Mouse (Mus musculus) forebrain, postnatal 0 days (tissue): ENCODE measurements around the gene Rcsd1. TPM values are rescaled to one million over a fixed set of nuclear protein-coding genes. Genes with fewer than 3 reads are reported as not detected.

Experiments used
- ATAC-seq: fragments of 200-750 bp; cut with Nextera tagmentation; 2 replicates; pipeline ENCODE4 v1.8.0; 2017; ENCODE audit warnings: mild to moderate bottlenecking, moderate library complexity
- DNase-seq: peaks from one replicate; pipeline ENCODE4 v3.0.0-alpha.2; 2015
- H3K27ac ChIP-seq: fragments of 300-500 bp; sonication (generic); 2 replicates; pipeline ENCODE4 v1.5.1; 2014; ENCODE audit warnings: low read depth, mild to moderate bottlenecking, antibody characterized with exemption, low read length, moderate library complexity, mixed read lengths
- H3K27me3 ChIP-seq: fragments of 300-500 bp; sonication (generic); 2 replicates; pipeline ENCODE4 v1.6.1; 2014; ENCODE audit warnings: mild to moderate bottlenecking, low read length, mixed read lengths; ENCODE audit not compliant: insufficient read depth
- H3K36me3 ChIP-seq: fragments of 300-500 bp; sonication (generic); 2 replicates; pipeline ENCODE4 v1.6.1; 2014; ENCODE audit warnings: mild to moderate bottlenecking, moderate library complexity; ENCODE audit not compliant: insufficient read depth
- H3K4me1 ChIP-seq: fragments of 300-500 bp; sonication (generic); 2 replicates; pipeline ENCODE4 v1.6.1; 2014; ENCODE audit warnings: antibody characterized with exemption; ENCODE audit not compliant: insufficient read depth
- H3K4me2 ChIP-seq: fragments of 300-500 bp; sonication (generic); 2 replicates; pipeline ENCODE4 v1.6.1; 2014; ENCODE audit warnings: low read depth, mild to moderate bottlenecking, moderate library complexity
- H3K4me3 ChIP-seq: fragments of 300-500 bp; sonication (generic); 2 replicates; pipeline ENCODE4 v1.5.1; 2014; ENCODE audit warnings: low read depth, low read length, mixed read lengths
- H3K9ac ChIP-seq: fragments of 300-500 bp; sonication (generic); 2 replicates; pipeline ENCODE4 v1.6.1; 2014; ENCODE audit warnings: mild to moderate bottlenecking
- H3K9me3 ChIP-seq: fragments of 300-500 bp; sonication (generic); 2 replicates; pipeline ENCODE4 v1.6.1; 2016; ENCODE audit warnings: low read length
- CTCF ChIP-seq: sonication (generic); IDR thresholded peaks from 2 replicates; pipeline ENCODE4 v1.5.1; 2016; ENCODE audit warnings: antibody characterized with exemption, control low read depth, low read depth
- WGBS: fragments of 180-500 bp; shearing (Covaris S2); extraction: QIAGEN DNeasy Blood & Tissue Kit; methylation state at CpG from one replicate; pipeline ENCODE4 v1.1.7; 2014; 5-methylcytosine and 5-hydroxymethylcytosine counted together
- polyA plus RNA-seq: library from polyadenylated mRNA; unstranded; fragments of >200 nt; fragmentation: Nextera tagmentation; extraction: Ambion mirVana; gene quantifications from 2 replicates; pipeline ENCODE4 v1.2.1, GENCODE M21; 2015
- total RNA-seq: library from RNA; depleted of rRNA; stranded (reverse); fragments of >200 nt; gene quantifications from 2 replicates; pipeline ENCODE4 v1.2.3, GENCODE M21; 2014

Rcsd1 gene
- total and polyA plus RNA-seq, 2 experiments from 2014 or later, result 7.5 to 8.0 TPM

- H3K4me2 ChIP-seq, result peak overlapping the region; percentile 62
- peak; percentile 95 for DNase-seq
- no peaks in the 10 kb centered on the region for H3K36me3 ChIP-seq
- H3K27ac ChIP-seq, result peak overlapping the region; percentile 99
- peak; percentile 82 for ATAC-seq
- H3K4me3 ChIP-seq, result peak overlapping the region; percentile 91
- no peaks in the 10 kb centered on the region for H3K27me3 ChIP-seq
- no peak for TF ChIP-seq CTCF
- no peaks in the 10 kb centered on the region; the same call in 1 of the 2 replicates for H3K4me1 ChIP-seq
- WGBS, result 1% methylated on average over 75 of the region's 75 CpGs
- H3K9me3 ChIP-seq, result no peaks in the 10 kb centered on the region
- peak overlapping the region; percentile 98 for H3K9ac ChIP-seq
Observed at GRCm38 (mm10) chr1:165641786-165642771, 67.5 kb downstream of the Rcsd1 start.

GRCm38 (mm10) chr1:165641271-165641771 lies 68.2 kb downstream of the Rcsd1 start:
- peak; percentile 82 for TF ChIP-seq CTCF
- peak overlapping the region; percentile 91 for H3K4me3 ChIP-seq
- DNase-seq (peak; percentile 95), ATAC-seq (peak; percentile 75)
- no peaks in the 10 kb centered on the region; the same call in 1 of the 2 replicates for H3K4me1 ChIP-seq
- H3K27me3 ChIP-seq, result no peaks in the 10 kb centered on the region
- H3K36me3 ChIP-seq, result no peaks in the 10 kb centered on the region
- H3K9me3 ChIP-seq, result no peaks in the 10 kb centered on the region
- no peak overlapping the region; the same call in 1 of the 2 replicates for H3K27ac ChIP-seq
- 3% methylated on average over 16 of the region's 16 CpGs for WGBS
- peak overlapping the region; percentile 50 for H3K4me2 ChIP-seq
- H3K9ac ChIP-seq, result peak overlapping the region; percentile 98

- Histone ChIP-seq H3K4me2 (no peak overlapping the region), H3K27ac (no peak overlapping the region), H3K9me3 (no peaks in the 10 kb centered on the region), H3K4me1 (peaks cover 3% of the 10 kb centered on the region; the same call in 1 of the 2 replicates), H3K4me3 (no peak overlapping the region), H3K27me3 (no peaks in the 10 kb centered on the region), H3K9ac (no peak overlapping the region), H3K36me3 (no peaks in the 10 kb centered on the region)
- DNase-seq, result no peak
- no peak for TF ChIP-seq CTCF
- no peak for ATAC-seq
- WGBS, result 88% methylated on average over 8 of the region's 8 CpGs
Observed at GRCm38 (mm10) chr1:165636289-165636688, 73.3 kb downstream of the Rcsd1 start.

- WGBS, result 26% methylated on average over 17 of the region's 17 CpGs
- no peaks in the 10 kb centered on the region for H3K9me3 ChIP-seq
- no peaks in the 10 kb centered on the region for H3K27me3 ChIP-seq
- no peak for DNase-seq
- H3K27ac ChIP-seq, result no peak overlapping the region
- peak overlapping the region; percentile 90 for H3K4me3 ChIP-seq
- H3K4me2 ChIP-seq, result peak overlapping the region; percentile 80
- ATAC-seq, result no peak; the same call in 1 of the 2 replicates
- no peaks in the 10 kb centered on the region for H3K36me3 ChIP-seq
- peaks cover 3% of the 10 kb centered on the region; the same call in 1 of the 2 replicates for H3K4me1 ChIP-seq
- H3K9ac ChIP-seq, result peak overlapping the region; percentile 87
- TF ChIP-seq CTCF, result no peak
Observed at GRCm38 (mm10) chr1:165635055-165635897, 74.3 kb downstream of the Rcsd1 start.

GRCm38 (mm10) chr1:165634151-165634884 lies 75.2 kb downstream of the Rcsd1 start, which contains the start of gene Mpzl1:
Mpzl1 (minus strand) TSS chr1:165634538.
- peak within 1 kb of the TSS; percentile 87 for H3K9ac ChIP-seq
- H3K9me3 ChIP-seq, result no peaks in the 10 kb centered on the region
- peak within 1 kb of the TSS; percentile 93 for H3K27ac ChIP-seq
- WGBS, result under 1% methylated on average over 63 of the region's 73 CpGs
- peak within 1 kb of the TSS; percentile 90 for H3K4me3 ChIP-seq
- no peaks in the 10 kb centered on the region for H3K36me3 ChIP-seq
- ATAC-seq, result peak; percentile 99
- DNase-seq, result peak; percentile 97
- H3K4me2 ChIP-seq, result peak within 1 kb of the TSS; percentile 80
- peak; percentile 32 for TF ChIP-seq CTCF
- peaks cover 3% of the 10 kb centered on the region; the same call in 1 of the 2 replicates for H3K4me1 ChIP-seq
- H3K27me3 ChIP-seq, result no peaks in the 10 kb centered on the region

GRCm38 (mm10) chr1:165633345-165633744 lies 76.2 kb downstream of the Rcsd1 start:
- no peak for ATAC-seq
- H3K4me3 ChIP-seq, result peak overlapping the region; percentile 90
- under 1% methylated on average over 12 of the region's 12 CpGs for WGBS
- H3K36me3 ChIP-seq, result no peaks in the 10 kb centered on the region
- TF ChIP-seq CTCF, result no peak
- peak overlapping the region; percentile 80 for H3K4me2 ChIP-seq
- no peaks in the 10 kb centered on the region for H3K9me3 ChIP-seq
- H3K4me1 ChIP-seq, result peaks cover 3% of the 10 kb centered on the region; the same call in 1 of the 2 replicates
- H3K9ac ChIP-seq, result peak overlapping the region; percentile 87
- no peaks in the 10 kb centered on the region for H3K27me3 ChIP-seq
- peak overlapping the region; percentile 93; the same call in 1 of the 2 replicates for H3K27ac ChIP-seq
- DNase-seq, result no peak
